Mouse (Mus musculus): ENCODE data around the gene Wwp2. TPM values are rescaled to one million over a fixed set of nuclear protein-coding genes. Genes with fewer than 3 reads are reported as not detected.
A peak's percentile ranks its signal among the peaks of the same experiment; 100 is the strongest.

Wwp2 gene
- polyA plus RNA-seq, 1 experiment from 2014 or later, result 25.2 TPM

DNA sequence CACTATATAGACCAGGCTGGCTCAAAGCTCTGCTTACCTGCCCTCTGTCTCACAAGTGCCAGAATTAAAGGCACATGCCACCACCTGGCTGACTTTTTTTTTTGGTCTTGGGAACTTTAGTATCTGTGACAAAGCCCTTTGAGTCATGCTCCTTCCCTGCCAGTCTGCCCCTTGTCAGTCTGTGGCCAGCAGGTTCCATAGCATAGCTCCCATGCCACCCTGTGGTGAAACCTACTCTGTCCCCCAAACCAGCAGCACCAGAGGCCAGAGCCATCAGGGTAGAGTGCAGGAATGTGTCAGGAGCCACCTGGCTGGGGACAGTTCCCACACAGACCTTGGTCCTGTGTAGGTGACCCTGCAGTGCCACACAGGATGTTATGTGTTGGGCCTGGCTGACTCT, 55.7 kb downstream of the Wwp2 start:
- H3K27me3 ChIP-seq (ENCODE audit: control insufficient read depth, insufficient read depth, low read length), result no peaks in the 10 kb centered on the region
- H3K4me2 ChIP-seq (replicated peaks; ENCODE audit: low read depth), result no peak overlapping the region
- H3K9ac ChIP-seq (ENCODE audit: low read length), result no peak overlapping the region
- ATAC-seq (ENCODE audit: low FRiP score, low TSS enrichment) (no peak), DNase-seq (ENCODE audit: low spot score) (no peak)
- H3K9me3 ChIP-seq (ENCODE audit: control insufficient read depth, low read length), result no peaks in the 10 kb centered on the region
- no peak overlapping the region for H3K4me3 ChIP-seq (ENCODE audit: low read depth, low read length)
- peaks cover 10% of the 10 kb centered on the region for H3K4me1 ChIP-seq (replicated peaks; ENCODE audit: control insufficient read depth, insufficient read depth)
- no peaks in the 10 kb centered on the region for H3K36me3 ChIP-seq (ENCODE audit: control insufficient read depth, insufficient read depth, low read length)
- peak; percentile 50 for TF ChIP-seq CTCF (IDR thresholded peaks at IDR 0.05; ENCODE audit: low read depth)
- no peak for TF ChIP-seq EP300 (optimal IDR thresholded peaks at IDR 0.05)
- H3K27ac ChIP-seq (replicated peaks), result no peak overlapping the region

DNA sequence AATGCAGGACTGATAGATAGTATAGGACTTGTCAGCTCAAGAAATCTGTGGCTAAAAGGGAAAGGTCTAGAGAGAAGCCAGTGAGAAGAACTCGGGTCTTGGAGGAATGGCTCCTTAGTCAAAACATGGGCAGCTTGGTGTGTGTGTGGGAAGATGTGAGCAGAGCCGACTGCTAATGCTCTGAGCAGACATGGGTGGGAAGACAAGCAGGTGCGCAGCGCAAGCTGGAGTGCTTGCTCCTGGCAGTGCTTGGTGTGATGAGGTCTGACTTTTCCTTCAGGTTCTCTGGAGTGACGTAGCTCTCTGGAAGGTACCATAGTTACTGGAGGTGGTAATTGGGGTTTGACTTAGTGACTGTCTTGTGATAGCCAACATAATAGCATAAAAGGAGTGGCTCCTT, 56.6 kb downstream of the Wwp2 start:
- ATAC-seq (ENCODE audit: low FRiP score, low TSS enrichment), result no peak
- H3K9ac ChIP-seq (ENCODE audit: low read length), result no peak overlapping the region
- WGBS, result 89% methylated on average over 5 of the region's 5 CpGs
- peaks cover 10% of the 10 kb centered on the region for H3K4me1 ChIP-seq (replicated peaks; ENCODE audit: control insufficient read depth, insufficient read depth)
- H3K36me3 ChIP-seq (ENCODE audit: control insufficient read depth, insufficient read depth, low read length), result no peaks in the 10 kb centered on the region
- TF ChIP-seq CTCF (IDR thresholded peaks at IDR 0.05; ENCODE audit: low read depth) (no peak), EP300 (optimal IDR thresholded peaks at IDR 0.05) (no peak)
- no peak overlapping the region for H3K27ac ChIP-seq (replicated peaks)
- no peak for DNase-seq (ENCODE audit: low spot score)
- H3K27me3 ChIP-seq (ENCODE audit: control insufficient read depth, insufficient read depth, low read length), result no peaks in the 10 kb centered on the region
- H3K4me3 ChIP-seq (ENCODE audit: low read depth, low read length), result no peak overlapping the region
- no peak overlapping the region for H3K4me2 ChIP-seq (replicated peaks; ENCODE audit: low read depth)
- H3K9me3 ChIP-seq (ENCODE audit: control insufficient read depth, low read length), result no peaks in the 10 kb centered on the region

- no peaks in the 10 kb centered on the region for H3K9me3 ChIP-seq (ENCODE audit: control insufficient read depth, low read length)
- TF ChIP-seq EP300 (optimal IDR thresholded peaks at IDR 0.05) (no peak), CTCF (IDR thresholded peaks at IDR 0.05; ENCODE audit: low read depth) (no peak)
- 34% methylated on average over 9 of the region's 9 CpGs for WGBS
- peak; percentile 36 for DNase-seq (ENCODE audit: low spot score)
- no peaks in the 10 kb centered on the region for H3K27me3 ChIP-seq (ENCODE audit: control insufficient read depth, insufficient read depth, low read length)
- H3K36me3 ChIP-seq (ENCODE audit: control insufficient read depth, insufficient read depth, low read length), result no peaks in the 10 kb centered on the region
- 0 out of 2 replicates have a peak overlapping the region, but pooled peaks have one; percentile 58 for H3K27ac ChIP-seq (replicated peaks)
- H3K4me3 ChIP-seq (ENCODE audit: low read depth, low read length), result no peak overlapping the region
- ATAC-seq (ENCODE audit: low FRiP score, low TSS enrichment), result peak; percentile 7; the same call in 1 of the 2 replicates
- peaks cover 2% of the 10 kb centered on the region; the same call in 1 of the 2 replicates for H3K4me1 ChIP-seq (replicated peaks; ENCODE audit: control insufficient read depth, insufficient read depth)
- H3K9ac ChIP-seq (ENCODE audit: low read length), result no peak overlapping the region
- no peak overlapping the region; the same call in 1 of the 2 replicates for H3K4me2 ChIP-seq (replicated peaks; ENCODE audit: low read depth)
Measured at GRCm38 (mm10) chr8:107495425-107495824, 59.3 kb downstream of the Wwp2 start.

DNA sequence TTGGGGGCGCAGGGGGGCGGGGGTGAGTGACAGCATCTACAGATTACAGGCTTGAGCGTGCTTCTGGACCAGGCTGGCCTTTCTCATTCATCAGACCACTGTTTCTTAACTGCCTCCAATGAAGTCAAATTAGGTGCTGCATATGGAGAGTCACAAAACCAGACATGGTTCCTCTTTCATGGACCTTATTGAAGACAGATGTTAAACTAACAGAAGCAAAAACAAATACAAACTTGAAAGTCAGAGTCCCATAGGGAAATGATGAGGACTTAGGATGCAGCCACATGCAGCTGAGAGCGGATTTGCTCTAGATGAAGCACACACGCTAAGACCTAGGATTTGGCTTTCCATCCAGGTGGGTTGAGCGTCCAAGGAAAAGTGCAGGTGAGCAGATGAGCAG, 61.5 kb downstream of the Wwp2 start:
- Histone ChIP-seq H3K4me3 (ENCODE audit: low read depth, low read length) (no peak overlapping the region), H3K9me3 (ENCODE audit: control insufficient read depth, low read length) (no peaks in the 10 kb centered on the region), H3K9ac (ENCODE audit: low read length) (no peak overlapping the region), H3K36me3 (ENCODE audit: control insufficient read depth, insufficient read depth, low read length) (no peaks in the 10 kb centered on the region), H3K27ac (replicated peaks) (no peak overlapping the region), H3K4me2 (replicated peaks; ENCODE audit: low read depth) (no peak overlapping the region), H3K27me3 (ENCODE audit: control insufficient read depth, insufficient read depth, low read length) (no peaks in the 10 kb centered on the region), H3K4me1 (replicated peaks; ENCODE audit: control insufficient read depth, insufficient read depth) (no peaks in the 10 kb centered on the region; the same call in 1 of the 2 replicates)
- 86% methylated on average over 6 of the region's 6 CpGs for WGBS
- DNase-seq (ENCODE audit: low spot score) (no peak), ATAC-seq (ENCODE audit: low FRiP score, low TSS enrichment) (no peak)
- no peak for TF ChIP-seq EP300 (optimal IDR thresholded peaks at IDR 0.05)
- TF ChIP-seq CTCF (IDR thresholded peaks at IDR 0.05; ENCODE audit: low read depth), result no peak

GRCm38 (mm10) chr8:107498390-107498789, 62.2 kb downstream of the Wwp2 start:
- Histone ChIP-seq H3K4me1 (replicated peaks; ENCODE audit: control insufficient read depth, insufficient read depth) (no peaks in the 10 kb centered on the region; the same call in 1 of the 2 replicates), H3K4me2 (replicated peaks; ENCODE audit: low read depth) (no peak overlapping the region), H3K9me3 (ENCODE audit: control insufficient read depth, low read length) (no peaks in the 10 kb centered on the region), H3K4me3 (ENCODE audit: low read depth, low read length) (no peak overlapping the region), H3K9ac (ENCODE audit: low read length) (no peak overlapping the region), H3K27me3 (ENCODE audit: control insufficient read depth, insufficient read depth, low read length) (no peaks in the 10 kb centered on the region), H3K27ac (replicated peaks) (0 out of 2 replicates have a peak overlapping the region, but pooled peaks have one; percentile 4), H3K36me3 (ENCODE audit: control insufficient read depth, insufficient read depth, low read length) (no peaks in the 10 kb centered on the region)
- DNase-seq (ENCODE audit: low spot score), result no peak
- TF ChIP-seq CTCF (IDR thresholded peaks at IDR 0.05; ENCODE audit: low read depth) (peak; percentile 20; the same call in 1 of the 2 replicates), EP300 (optimal IDR thresholded peaks at IDR 0.05) (no peak)
- WGBS, result 89% methylated on average over 1 of the region's 1 CpGs
- no peak for ATAC-seq (ENCODE audit: low FRiP score, low TSS enrichment)

- Histone ChIP-seq H3K36me3 (ENCODE audit: control insufficient read depth, insufficient read depth, low read length) (no peaks in the 10 kb centered on the region), H3K27ac (replicated peaks) (0 out of 2 replicates have a peak overlapping the region, but pooled peaks have one; percentile 4), H3K4me3 (ENCODE audit: low read depth, low read length) (no peak overlapping the region), H3K27me3 (ENCODE audit: control insufficient read depth, insufficient read depth, low read length) (no peaks in the 10 kb centered on the region), H3K4me1 (replicated peaks; ENCODE audit: control insufficient read depth, insufficient read depth) (no peaks in the 10 kb centered on the region; the same call in 1 of the 2 replicates), H3K4me2 (replicated peaks; ENCODE audit: low read depth) (no peak overlapping the region), H3K9ac (ENCODE audit: low read length) (0 out of 2 replicates have a peak overlapping the region, but pooled peaks have one; percentile 23), H3K9me3 (ENCODE audit: control insufficient read depth, low read length) (no peaks in the 10 kb centered on the region)
- no peak for ATAC-seq (ENCODE audit: low FRiP score, low TSS enrichment)
- TF ChIP-seq CTCF (IDR thresholded peaks at IDR 0.05; ENCODE audit: low read depth), result no peak
- TF ChIP-seq EP300 (optimal IDR thresholded peaks at IDR 0.05), result no peak
- no peak for DNase-seq (ENCODE audit: low spot score)
- WGBS, result 40% methylated on average over 8 of the region's 8 CpGs
Measured at GRCm38 (mm10) chr8:107498806-107499205, 62.6 kb downstream of the Wwp2 start.

Data from stomach, postnatal 0 days (tissue).